Mouse (Mus musculus) embryonic fibroblast, embryonic 13.5 days (primary cell): ENCODE measurements around the gene Aacs.

ENCODE experiments used
- CTCF ChIP-seq: IDR thresholded peaks from 2 replicates; pipeline ENCODE4 v1.5.1; 2011; ENCODE audit warnings: mild to moderate bottlenecking, control low read depth, low read length, moderate library complexity, borderline replicate concordance; ENCODE audit not compliant: insufficient read depth
- POLR2A ChIP-seq: IDR thresholded peaks from 2 replicates; pipeline ENCODE4 v1.6.1; 2011; ENCODE audit warnings: low read depth, mild to moderate bottlenecking, control low read depth, low read length, moderate library complexity

- TF ChIP-seq POLR2A, result no peak
- TF ChIP-seq CTCF, result peak; percentile 77
Measured at GRCm38 (mm10) chr5:125529109-125529508, 53.5 kb downstream of the Aacs start.
